Mouse (Mus musculus): ENCODE measurements at regions not wholly inside any gene's neighbourhood (a gene's known extent, or its start where the extent isn't known, plus 50 kb on each side); places are given as distances from the start of the nearest gene placed in this dataset.
A peak's percentile ranks its signal among the peaks of the same experiment; 100 is the strongest.

GRCm38 (mm10) chr11:64652811-64653210, 216.4 kb upstream of the F930015N05Rik start:
- DNase-seq (ENCODE audit: low spot score): no peak
- H3K4me3 ChIP-seq (replicated peaks; ENCODE audit: low read length): no peak overlapping the region
- H3K9me3 ChIP-seq (ENCODE audit: control insufficient read depth, low read length): no peaks in the 10 kb centered on the region
- ATAC-seq (ENCODE audit: low FRiP score, low read depth): no peak
- no peak overlapping the region for H3K27ac ChIP-seq (replicated peaks; ENCODE audit: low read depth, low read length)
- H3K4me1 ChIP-seq (ENCODE audit: control insufficient read depth, insufficient read depth, low read length): peaks cover 11% of the 10 kb centered on the region
- no peak overlapping the region for H3K4me2 ChIP-seq (replicated peaks; ENCODE audit: low read depth, low read length, severe bottlenecking)
- no peaks in the 10 kb centered on the region for H3K27me3 ChIP-seq (ENCODE audit: control insufficient read depth, insufficient read depth, low read length)
- no peaks in the 10 kb centered on the region for H3K36me3 ChIP-seq (ENCODE audit: control insufficient read depth, insufficient read depth, low read length)
- no peak for TF ChIP-seq POLR2A (IDR thresholded peaks at IDR 0.05; ENCODE audit: borderline replicate concordance, extremely low read depth, insufficient read depth, insufficient read length)
- H3K9ac ChIP-seq (ENCODE audit: low read depth, low read length, severe bottlenecking): no peak overlapping the region

GRCm38 (mm10) chr11:64655162-64655561, 218.7 kb upstream of the F930015N05Rik start:
- TF ChIP-seq POLR2A (IDR thresholded peaks at IDR 0.05; ENCODE audit: borderline replicate concordance, extremely low read depth, insufficient read depth, insufficient read length): no peak
- Histone ChIP-seq H3K4me1 (ENCODE audit: control insufficient read depth, insufficient read depth, low read length) (peaks cover 8% of the 10 kb centered on the region), H3K4me2 (replicated peaks; ENCODE audit: low read depth, low read length, severe bottlenecking) (no peak overlapping the region), H3K9ac (ENCODE audit: low read depth, low read length, severe bottlenecking) (no peak overlapping the region), H3K27me3 (ENCODE audit: control insufficient read depth, insufficient read depth, low read length) (no peaks in the 10 kb centered on the region), H3K27ac (replicated peaks; ENCODE audit: low read depth, low read length) (no peak overlapping the region), H3K4me3 (replicated peaks; ENCODE audit: low read length) (no peak overlapping the region), H3K9me3 (ENCODE audit: control insufficient read depth, low read length) (no peaks in the 10 kb centered on the region), H3K36me3 (ENCODE audit: control insufficient read depth, insufficient read depth, low read length) (no peaks in the 10 kb centered on the region)
- DNase-seq (ENCODE audit: low spot score): no peak
- no peak for ATAC-seq (ENCODE audit: low FRiP score, low read depth)
- 93% methylated on average over 1 of the region's 1 CpGs for WGBS

DNA sequence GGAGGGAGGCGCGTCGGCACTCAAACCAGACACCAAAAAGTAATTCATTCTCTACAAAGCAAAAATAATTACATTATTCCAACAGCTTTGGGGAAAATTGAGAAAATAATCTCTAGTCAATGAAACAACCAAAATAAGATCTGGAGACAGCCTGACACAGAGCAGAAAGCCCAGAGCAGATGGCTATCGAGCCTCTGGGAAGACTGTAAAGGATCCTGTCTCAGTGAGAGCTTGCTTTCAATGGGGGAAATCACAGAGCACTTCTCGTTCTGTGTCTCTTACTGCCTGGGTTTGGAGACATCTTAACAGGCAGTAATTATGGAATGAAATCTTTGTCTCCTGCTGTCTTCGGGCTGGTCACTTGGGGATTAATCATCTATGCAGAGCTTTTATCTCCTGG, 226.7 kb upstream of the F930015N05Rik start:
- 24% methylated on average over 6 of the region's 6 CpGs for WGBS
- H3K4me3 ChIP-seq (replicated peaks; ENCODE audit: low read length): no peak overlapping the region

GRCm38 (mm10) chr11:64667010-64667409, 230.6 kb upstream of the F930015N05Rik start:
- TF ChIP-seq POLR2A (IDR thresholded peaks at IDR 0.05; ENCODE audit: borderline replicate concordance, extremely low read depth, insufficient read depth, insufficient read length): no peak
- Histone ChIP-seq H3K9me3 (ENCODE audit: control insufficient read depth, low read length) (no peaks in the 10 kb centered on the region), H3K4me2 (replicated peaks; ENCODE audit: low read depth, low read length, severe bottlenecking) (no peak overlapping the region), H3K27me3 (ENCODE audit: control insufficient read depth, insufficient read depth, low read length) (no peaks in the 10 kb centered on the region), H3K36me3 (ENCODE audit: control insufficient read depth, insufficient read depth, low read length) (no peaks in the 10 kb centered on the region), H3K9ac (ENCODE audit: low read depth, low read length, severe bottlenecking) (no peak overlapping the region), H3K27ac (replicated peaks; ENCODE audit: low read depth, low read length) (no peak overlapping the region), H3K4me1 (ENCODE audit: control insufficient read depth, insufficient read depth, low read length) (peaks cover 7% of the 10 kb centered on the region; the same call in 1 of the 2 replicates), H3K4me3 (replicated peaks; ENCODE audit: low read length) (no peak overlapping the region)
- no peak for ATAC-seq (ENCODE audit: low FRiP score, low read depth)
- no peak for DNase-seq (ENCODE audit: low spot score)
- 60% methylated on average over 3 of the region's 3 CpGs for WGBS

More for the DNA sequence above, 226.7 kb upstream of the F930015N05Rik start:
- DNase-seq (ENCODE audit: low spot score): no peak
- no peak overlapping the region for H3K27ac ChIP-seq (replicated peaks; ENCODE audit: low read depth, low read length)
- no peak for ATAC-seq (ENCODE audit: low FRiP score, low read depth)
- no peaks in the 10 kb centered on the region for H3K27me3 ChIP-seq (ENCODE audit: control insufficient read depth, insufficient read depth, low read length)
- H3K36me3 ChIP-seq (ENCODE audit: control insufficient read depth, insufficient read depth, low read length): no peaks in the 10 kb centered on the region
- H3K9me3 ChIP-seq (ENCODE audit: control insufficient read depth, low read length): no peaks in the 10 kb centered on the region
- no peak for TF ChIP-seq POLR2A (IDR thresholded peaks at IDR 0.05; ENCODE audit: borderline replicate concordance, extremely low read depth, insufficient read depth, insufficient read length)
- H3K4me2 ChIP-seq (replicated peaks; ENCODE audit: low read depth, low read length, severe bottlenecking): no peak overlapping the region
- 0 out of 2 replicates have a peak, but pooled peaks cover 5% of the 10 kb centered on the region for H3K4me1 ChIP-seq (ENCODE audit: control insufficient read depth, insufficient read depth, low read length)
- no peak overlapping the region for H3K9ac ChIP-seq (ENCODE audit: low read depth, low read length, severe bottlenecking)

DNA sequence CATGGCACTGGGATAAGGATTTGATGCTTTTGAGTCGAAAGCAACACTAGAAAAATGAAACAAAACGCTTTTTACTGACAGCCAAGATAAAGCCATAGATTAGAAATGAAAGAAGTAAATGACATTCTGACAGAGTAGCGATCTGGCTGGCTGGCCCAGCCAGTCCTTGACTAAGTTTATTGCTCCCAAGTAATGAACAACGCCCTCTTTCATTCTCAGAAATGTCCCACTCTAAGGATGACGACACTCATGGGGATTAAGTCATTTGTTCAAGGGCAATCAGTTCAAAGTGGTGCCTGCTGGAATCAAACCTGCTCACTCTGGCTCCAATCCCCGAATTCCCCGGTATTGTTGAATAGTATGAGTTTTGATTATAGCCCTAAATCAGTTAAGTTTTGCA, 231.1 kb upstream of the F930015N05Rik start:
- WGBS: 40% methylated on average over 7 of the region's 7 CpGs
- Histone ChIP-seq H3K4me3 (replicated peaks; ENCODE audit: low read length) (no peak overlapping the region), H3K4me2 (replicated peaks; ENCODE audit: low read depth, low read length, severe bottlenecking) (no peak overlapping the region), H3K9me3 (ENCODE audit: control insufficient read depth, low read length) (no peaks in the 10 kb centered on the region), H3K9ac (ENCODE audit: low read depth, low read length, severe bottlenecking) (no peak overlapping the region), H3K4me1 (ENCODE audit: control insufficient read depth, insufficient read depth, low read length) (peaks cover 12% of the 10 kb centered on the region), H3K36me3 (ENCODE audit: control insufficient read depth, insufficient read depth, low read length) (no peaks in the 10 kb centered on the region), H3K27ac (replicated peaks; ENCODE audit: low read depth, low read length) (no peak overlapping the region), H3K27me3 (ENCODE audit: control insufficient read depth, insufficient read depth, low read length) (no peaks in the 10 kb centered on the region)
- DNase-seq (ENCODE audit: low spot score): no peak
- no peak for ATAC-seq (ENCODE audit: low FRiP score, low read depth)
- no peak for TF ChIP-seq POLR2A (IDR thresholded peaks at IDR 0.05; ENCODE audit: borderline replicate concordance, extremely low read depth, insufficient read depth, insufficient read length)

DNA sequence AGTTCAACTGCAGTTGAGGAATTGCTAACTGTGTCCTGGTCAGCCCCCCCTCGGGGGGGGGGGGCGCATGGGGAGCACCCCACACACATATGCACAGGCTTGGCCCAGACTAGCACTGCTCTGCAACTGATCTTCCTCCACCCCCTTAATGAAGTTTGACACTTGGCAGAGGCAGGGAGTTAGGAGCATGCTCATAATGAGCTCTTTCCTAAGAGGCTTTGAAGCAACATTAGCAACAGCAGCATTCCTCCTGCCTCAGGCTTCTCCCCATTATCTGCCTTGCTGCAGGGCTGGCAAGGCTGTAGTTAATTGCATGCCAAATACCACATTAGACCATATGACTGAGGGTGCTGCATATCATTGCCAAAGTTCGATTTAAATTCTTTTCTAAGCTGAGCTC, 235.4 kb upstream of the F930015N05Rik start:
- ATAC-seq (ENCODE audit: low FRiP score, low read depth): no peak; the same call in 1 of the 2 replicates
- no peaks in the 10 kb centered on the region for H3K27me3 ChIP-seq (ENCODE audit: control insufficient read depth, insufficient read depth, low read length)
- H3K27ac ChIP-seq (replicated peaks; ENCODE audit: low read depth, low read length): no peak overlapping the region
- H3K9ac ChIP-seq (ENCODE audit: low read depth, low read length, severe bottlenecking): no peak overlapping the region
- peaks cover 15% of the 10 kb centered on the region for H3K4me1 ChIP-seq (ENCODE audit: control insufficient read depth, insufficient read depth, low read length)
- peak; percentile 48 for DNase-seq (ENCODE audit: low spot score)
- H3K9me3 ChIP-seq (ENCODE audit: control insufficient read depth, low read length): peaks cover 3% of the 10 kb centered on the region
- H3K4me2 ChIP-seq (replicated peaks; ENCODE audit: low read depth, low read length, severe bottlenecking): no peak overlapping the region
- 7% methylated on average over 3 of the region's 3 CpGs for WGBS
- no peaks in the 10 kb centered on the region for H3K36me3 ChIP-seq (ENCODE audit: control insufficient read depth, insufficient read depth, low read length)
- H3K4me3 ChIP-seq (replicated peaks; ENCODE audit: low read length): no peak overlapping the region
- TF ChIP-seq POLR2A (IDR thresholded peaks at IDR 0.05; ENCODE audit: borderline replicate concordance, extremely low read depth, insufficient read depth, insufficient read length): no peak

All from limb, embryonic 14.5 days (tissue).